In genomic region chr5:112649164-112649702, GRCm38 (mm10) we compare ENCODE assay signal across 24 mouse cellular contexts.
DNase-seq lines count a peak whose midpoint lies in the region; ATAC-seq and TF ChIP-seq lines count a peak whose summit lies in the region.
"Had no signal": no experiment of that assay in that cellular context is flagged by ENCODE, and none has a peak within 500 bp of the region (broad histone marks: within the 10 kb centered on the region; RNA-seq: fewer than 3 reads in every experiment).

No protein-coding gene starts in this region.

- intact Hi-C loops in left cerebral cortex, postnatal 25 days (cut with DNase I), result loop anchor here (5.0 kb wide), 2 partner anchors 133 to 177 kb away; no protein-coding TSS in a partner anchor

- peak overlapping the region; percentile 43; the same call in 1 of the 2 replicates for H3K27ac ChIP-seq in forebrain, embryonic 15.5 days (replicated peaks)
- H3K27ac ChIP-seq in forebrain, embryonic 12.5 days, result no peak overlapping the region
- peak overlapping the region; percentile 73 for H3K27ac ChIP-seq in layer of hippocampus, adult 2 months
- H3K27ac ChIP-seq: embryonic facial prominence, embryonic 13.5 days; heart, embryonic 10.5 days; hindbrain, embryonic 12.5 days had no signal

- 0 out of 2 replicates have a peak, but pooled peaks have one; percentile 7 for TF ChIP-seq CTCF in layer of hippocampus, adult 2 months (conservative IDR thresholded peaks at IDR 0.05)

- no peak overlapping the region for H3K4me3 ChIP-seq in forebrain, embryonic 15.5 days
- no peak overlapping the region for H3K4me3 ChIP-seq in forebrain, embryonic 12.5 days (replicated peaks)
- H3K4me3 ChIP-seq in layer of hippocampus, adult 2 months, result no peak overlapping the region
- H3K4me3 ChIP-seq: embryonic facial prominence, embryonic 13.5 days; heart, embryonic 10.5 days; hindbrain, embryonic 12.5 days had no signal

- H3K9ac ChIP-seq in forebrain, embryonic 15.5 days (replicated peaks), result no peak overlapping the region
- no peak overlapping the region for H3K9ac ChIP-seq in forebrain, embryonic 12.5 days
- H3K9ac ChIP-seq: embryonic facial prominence, embryonic 13.5 days; hindbrain, embryonic 12.5 days had no signal

- peak; percentile 35 to 55 for DNase-seq in layer of hippocampus, adult 2 months (ENCODE audit: low spot score in 2 of 2)
- DNase-seq in layer of hippocampus, postnatal 36 days, result no peak
- DNase-seq in left cerebral cortex, postnatal 25 days (ENCODE audit: low spot score in 2 of 2), result peak; percentile 28 to 78
- DNase-seq in left cerebral cortex, adult 11 months (ENCODE audit: low spot score), result no peak
- DNase-seq: adrenal gland, adult 8-10 months; adrenal gland, postnatal 36 days; B cell, adult 2 months; cerebellum, adult 11 months; cerebellum, adult 8-10 months; cerebellum, postnatal 25 days; gastrocnemius, postnatal 10 days; heart, adult 18-20 months; heart, postnatal 10 days; heart, postnatal 4 days had no signal

- no peaks in the 10 kb centered on the region for H3K36me3 ChIP-seq in forebrain, embryonic 15.5 days
- no peaks in the 10 kb centered on the region for H3K36me3 ChIP-seq in forebrain, embryonic 12.5 days (replicated peaks)
- H3K36me3 ChIP-seq: embryonic facial prominence, embryonic 13.5 days; G1E; heart, embryonic 10.5 days; hindbrain, embryonic 12.5 days had no signal

- no peaks in the 10 kb centered on the region for H3K9me3 ChIP-seq in forebrain, embryonic 15.5 days
- H3K9me3 ChIP-seq in forebrain, embryonic 12.5 days, result 0 out of 2 replicates have a peak, but pooled peaks cover 6% of the 10 kb centered on the region
- H3K9me3 ChIP-seq: embryonic facial prominence, embryonic 13.5 days; hindbrain, embryonic 12.5 days had no signal

- no peak overlapping the region for H3K4me2 ChIP-seq in forebrain, embryonic 15.5 days (replicated peaks)
- no peak overlapping the region for H3K4me2 ChIP-seq in forebrain, embryonic 12.5 days
- H3K4me2 ChIP-seq: embryonic facial prominence, embryonic 13.5 days; hindbrain, embryonic 12.5 days had no signal

- WGBS in forebrain, embryonic 15.5 days, result 82% methylated on average over 6 of the region's 6 CpGs
- 87% methylated on average over 6 of the region's 6 CpGs for WGBS in forebrain, embryonic 12.5 days

- ATAC-seq in forebrain, embryonic 15.5 days (replicated peaks), result no peak
- ATAC-seq in forebrain, embryonic 12.5 days (ENCODE audit: low FRiP score), result no peak
- ATAC-seq in megakaryocyte progenitor cell, adult 5-6 weeks (replicated peaks; ENCODE audit: poor library complexity), result no peak
- ATAC-seq: CD4-positive, CD25-positive, alpha-beta regulatory T cell, adult 4 months; hindbrain, embryonic 16.5 days; inflammation-experienced regulatory T-cells, adult 6 months had no signal

- no peaks in the 10 kb centered on the region for H3K27me3 ChIP-seq in forebrain, embryonic 15.5 days
- no peaks in the 10 kb centered on the region for H3K27me3 ChIP-seq in forebrain, embryonic 12.5 days
- H3K27me3 ChIP-seq: embryonic facial prominence, embryonic 13.5 days; hindbrain, embryonic 12.5 days had no signal

- H3K4me1 ChIP-seq in forebrain, embryonic 15.5 days, result peaks cover 3% of the 10 kb centered on the region
- H3K4me1 ChIP-seq in forebrain, embryonic 12.5 days, result peaks cover 5% of the 10 kb centered on the region
- H3K4me1 ChIP-seq: embryonic facial prominence, embryonic 13.5 days; heart, embryonic 10.5 days had no signal

Comparison
In these comparisons a context has a peak if more than half of its experiments do, and no peak if none do; other contexts are left out.
1. DNase-seq: peak in layer of hippocampus, adult 2 months (2 of 2) and left cerebral cortex, postnatal 25 days (2 of 2); none in layer of hippocampus, postnatal 36 days (0 of 2) and left cerebral cortex, adult 11 months (single experiment).